Mouse (Mus musculus): ENCODE data around the gene Mfsd5.

The Mfsd5 gene

DNA sequence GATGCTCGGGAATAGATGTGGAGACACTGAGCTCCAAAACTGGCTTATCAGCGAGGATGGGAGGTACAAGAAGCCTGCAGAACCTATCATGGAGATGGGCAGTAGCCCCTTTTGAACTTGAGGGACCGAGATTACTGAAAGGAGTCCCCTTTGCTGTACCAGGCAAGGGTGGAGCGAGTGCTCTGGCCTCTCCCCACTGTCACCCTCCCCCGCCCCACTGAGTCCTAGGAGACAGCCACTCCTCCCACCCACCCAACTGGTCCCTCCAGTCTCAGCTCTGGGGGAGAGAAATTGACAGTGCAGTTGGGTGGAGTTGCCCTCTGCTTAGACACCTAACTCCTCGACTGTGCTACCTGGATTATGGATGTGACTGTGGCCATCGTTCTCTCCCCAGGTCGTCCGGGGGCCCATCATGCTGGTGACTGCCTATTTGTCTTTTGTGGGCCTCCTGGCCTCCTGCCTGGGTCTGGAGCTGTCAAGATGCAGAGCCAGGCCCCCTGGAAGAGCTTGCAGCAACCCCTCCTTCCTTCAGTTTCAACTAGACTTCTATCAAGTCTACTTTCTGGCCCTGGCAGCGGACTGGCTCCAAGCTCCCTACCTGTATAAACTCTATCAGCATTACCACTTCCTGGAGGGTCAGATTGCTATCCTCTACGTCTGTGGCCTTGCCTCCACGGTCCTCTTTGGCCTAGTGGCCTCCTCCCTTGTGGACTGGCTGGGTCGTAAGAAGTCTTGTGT lies 698 bp downstream of the Mfsd5 start:
- in situ Hi-C loops (cut with MboI), result no loop called here

GRCm38 (mm10) chr15:102280623-102281022 lies 1.4 kb downstream of the Mfsd5 start:
- in situ Hi-C loops (cut with MboI), result no loop called here

- in situ Hi-C loops (cut with MboI), result no loop called here
Measured at GRCm38 (mm10) chr15:102282463-102283292, 3.4 kb downstream of the Mfsd5 start.

DNA sequence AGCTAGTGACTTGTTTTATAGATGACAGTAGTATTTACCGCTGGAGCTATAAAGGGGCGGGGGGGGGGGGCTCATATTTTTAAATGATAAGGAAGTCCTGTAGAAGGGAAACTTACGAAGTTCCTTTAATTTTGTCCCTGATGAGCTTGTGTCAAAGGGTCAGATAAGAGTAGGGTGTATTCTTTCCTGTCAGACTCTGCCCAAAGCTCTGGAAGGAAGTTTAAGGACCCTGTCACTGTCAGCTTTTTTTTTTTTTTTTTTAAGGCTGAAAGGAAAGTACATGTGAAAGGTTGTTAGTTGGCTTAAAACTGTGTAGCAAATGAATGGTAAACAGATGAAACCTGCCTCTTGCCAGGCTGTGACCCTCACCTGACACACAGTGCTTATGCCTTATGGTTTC lies 4.4 kb downstream of the Mfsd5 start:
- in situ Hi-C loops (cut with MboI), result no loop called here

DNA sequence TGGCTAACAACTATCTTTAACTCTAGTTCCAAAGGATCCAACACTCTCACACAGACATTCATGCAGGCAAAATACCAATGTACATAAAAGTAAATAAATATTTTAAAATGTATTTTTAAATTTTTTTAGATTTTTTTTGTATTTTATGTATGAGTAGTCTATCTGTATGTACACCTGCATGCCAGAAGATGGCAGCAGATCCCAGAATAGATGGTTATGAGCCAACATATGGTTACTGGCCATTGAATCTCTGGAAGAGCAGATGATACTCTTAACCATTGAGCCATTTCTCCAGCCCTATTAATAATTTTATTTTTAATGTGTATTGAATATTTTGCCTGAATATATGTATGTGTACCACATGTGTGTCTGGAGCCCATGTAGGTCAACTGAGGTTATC lies 8.1 kb downstream of the Mfsd5 start:
- in situ Hi-C loops (cut with MboI), result no loop called here

GRCm38 (mm10) chr15:102295633-102296367 lies 16.5 kb downstream of the Mfsd5 start, which contains the start of gene Espl1:
Gene Espl1 (plus strand): TSS chr15:102296266.
- in situ Hi-C loops (cut with MboI), result no loop called here

- in situ Hi-C loops (cut with MboI), result no loop called here
Measured at GRCm38 (mm10) chr15:102296368-102297006, 17.2 kb downstream of the Mfsd5 start.

DNA sequence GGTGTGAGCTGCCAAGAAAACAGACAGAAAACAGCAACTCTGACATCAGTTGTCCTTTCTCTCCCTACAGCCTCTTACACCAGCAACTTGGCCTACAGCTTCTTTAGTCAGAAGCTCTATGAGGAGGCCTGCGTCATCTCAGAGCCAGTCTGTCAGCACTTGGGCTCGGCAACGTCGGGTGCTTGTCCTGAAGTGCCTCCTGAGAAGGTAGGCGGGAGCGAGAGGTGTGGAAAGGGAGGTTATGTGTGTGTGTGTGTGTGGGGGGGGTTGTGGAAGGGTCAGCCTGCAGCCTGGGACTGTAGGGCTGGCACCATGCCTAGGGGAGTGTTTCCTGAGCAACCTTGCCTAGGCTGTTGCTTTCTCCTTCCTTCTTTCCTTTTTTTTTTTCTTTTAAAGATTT lies 23.3 kb downstream of the Mfsd5 start:
- in situ Hi-C loops (cut with MboI), result no loop called here

- in situ Hi-C loops (cut with MboI), result no loop called here
Measured at GRCm38 (mm10) chr15:102308717-102309116, 29.5 kb downstream of the Mfsd5 start.

DNA sequence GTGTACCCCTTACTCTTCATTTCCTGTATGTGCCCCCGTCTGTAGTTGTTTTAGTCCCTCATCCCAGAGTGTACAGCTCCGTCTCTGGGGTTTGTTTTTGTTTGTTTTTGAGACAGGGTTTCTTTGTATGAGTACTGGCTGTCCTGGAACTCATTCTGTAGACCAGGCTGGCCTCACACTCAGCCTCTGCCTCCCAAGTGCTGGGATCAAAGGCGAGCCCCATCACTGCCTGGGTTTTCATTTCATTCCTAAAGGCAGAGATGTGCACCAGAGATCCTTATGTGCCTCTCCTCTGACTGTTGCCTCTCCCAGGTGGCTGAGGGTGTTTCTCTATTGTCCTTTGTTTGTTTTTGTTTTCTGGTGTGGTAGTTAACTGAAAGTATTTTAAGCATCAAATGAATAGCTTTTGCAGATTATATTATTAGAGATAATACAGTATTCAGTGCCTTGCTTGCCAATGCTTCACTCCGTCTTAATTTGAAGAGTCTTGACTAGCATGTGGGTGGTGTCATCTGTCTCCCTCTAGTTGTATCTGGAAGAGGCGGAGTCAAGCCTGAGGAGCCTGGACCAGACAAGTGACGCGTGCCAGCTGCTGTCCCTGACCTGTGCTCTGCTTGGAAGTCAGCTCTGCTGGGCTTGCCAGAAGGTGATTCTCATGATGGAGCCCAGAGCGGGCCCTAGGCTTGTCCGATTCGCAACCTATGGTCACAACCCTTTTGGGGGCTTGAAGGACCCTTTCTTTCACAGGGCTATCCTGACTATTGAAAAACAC lies 31.0 kb downstream of the Mfsd5 start:
- in situ Hi-C loops (cut with MboI), result loop anchor here (10.0 kb wide), 1 partner anchor 75 kb away; the partner anchor contains the start of gene Itgb7

GRCm38 (mm10) chr15:102311489-102311888 lies 32.2 kb downstream of the Mfsd5 start:
- in situ Hi-C loops (cut with MboI), result loop anchor here (10.0 kb wide), 1 partner anchor 77 kb away; the partner anchor contains the start of gene Itgb7

- in situ Hi-C loops (cut with MboI), result loop anchor here (10.0 kb wide), 1 partner anchor 80 kb away; the partner anchor contains the start of gene Itgb7
Measured at GRCm38 (mm10) chr15:102315292-102315691, 36.0 kb downstream of the Mfsd5 start.

- in situ Hi-C loops (cut with MboI), result loop anchor here (10.0 kb wide), 1 partner anchor 81 kb away; the partner anchor contains the start of gene Itgb7
Measured at GRCm38 (mm10) chr15:102316263-102316662, 37.0 kb downstream of the Mfsd5 start.

GRCm38 (mm10) chr15:102324654-102325473 lies 45.6 kb downstream of the Mfsd5 start:
- in situ Hi-C loops (cut with MboI), result no loop called here

DNA sequence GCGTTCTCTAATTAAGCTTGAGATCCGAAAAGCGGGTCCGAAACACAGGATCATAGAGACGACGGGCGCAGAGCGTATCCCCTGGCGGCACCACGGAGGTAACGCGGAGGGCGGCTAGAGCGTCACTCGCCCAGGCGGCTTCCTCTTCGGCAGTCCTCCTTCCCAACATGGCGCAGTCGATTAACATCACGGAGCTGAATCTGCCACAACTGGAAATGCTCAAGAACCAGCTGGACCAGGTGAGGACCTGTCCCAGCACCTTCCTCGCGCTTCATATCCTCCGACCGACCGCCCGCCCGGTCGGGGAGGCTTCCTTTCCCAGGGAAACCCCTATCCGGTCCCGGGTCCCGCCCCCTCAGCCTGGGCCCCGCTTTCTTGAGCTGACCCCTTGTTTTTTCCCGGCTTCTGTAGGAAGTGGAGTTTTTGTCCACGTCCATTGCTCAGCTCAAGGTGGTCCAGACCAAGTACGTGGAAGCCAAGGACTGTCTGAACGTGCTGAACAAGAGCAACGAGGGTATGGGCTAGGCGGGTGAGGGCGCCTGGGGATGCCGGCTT lies 46.8 kb downstream of the Mfsd5 start, which contains the start of gene Pfdn5:
Gene Pfdn5 (plus strand): TSS at position 95 of the 555 bp plus-strand sequence.
- in situ Hi-C loops (cut with MboI), result no loop called here

- in situ Hi-C loops (cut with MboI), result no loop called here
Measured at GRCm38 (mm10) chr15:102326892-102327291, 47.6 kb downstream of the Mfsd5 start.

Data from mature B cell (primary cell).